Mouse (Mus musculus): Measurements from ENCODE around the gene Slc2a5. TPM values are rescaled to one million over a fixed set of nuclear protein-coding genes. Genes with fewer than 3 reads are reported as not detected.

The Slc2a5 gene
- polyA plus RNA-seq, 1 experiment from 2014 or later = 1.3 TPM

GRCm38 (mm10) chr4:150087890-150088530 lies 31.1 kb upstream of the Slc2a5 start:
- Histone ChIP-seq H3K4me1 (peaks cover 11% of the 10 kb centered on the region; the same call in 1 of the 2 replicates), H3K36me3 (replicated peaks) (no peaks in the 10 kb centered on the region), H3K9ac (peak overlapping the region; percentile 56), H3K4me3 (replicated peaks) (peak overlapping the region; percentile 56), H3K27ac (no peak overlapping the region), H3K9me3 (no peaks in the 10 kb centered on the region), H3K4me2 (peak overlapping the region; percentile 98), H3K27me3 (peaks cover 60% of the 10 kb centered on the region)
- WGBS = 17% methylated on average over 29 of the region's 29 CpGs
- ATAC-seq (ENCODE audit: low FRiP score) = 0 out of 2 replicates have a peak, but pooled peaks have one; percentile 2

GRCm38 (mm10) chr4:150089121-150089520 lies 30.0 kb upstream of the Slc2a5 start:
- H3K4me3 ChIP-seq (replicated peaks) = no peak overlapping the region
- peaks cover 15% of the 10 kb centered on the region for H3K4me1 ChIP-seq
- no peak overlapping the region for H3K4me2 ChIP-seq
- no peak overlapping the region for H3K27ac ChIP-seq
- H3K9me3 ChIP-seq = no peaks in the 10 kb centered on the region
- H3K27me3 ChIP-seq = peaks cover 67% of the 10 kb centered on the region
- no peak for ATAC-seq (ENCODE audit: low FRiP score)
- H3K36me3 ChIP-seq (replicated peaks) = no peaks in the 10 kb centered on the region
- 82% methylated on average over 10 of the region's 10 CpGs for WGBS
- H3K9ac ChIP-seq = no peak overlapping the region

- no peak overlapping the region for H3K9ac ChIP-seq
- H3K27me3 ChIP-seq = peaks cover 93% of the 10 kb centered on the region
- no peak overlapping the region for H3K4me3 ChIP-seq (replicated peaks)
- peaks cover 23% of the 10 kb centered on the region for H3K4me1 ChIP-seq
- no peaks in the 10 kb centered on the region for H3K9me3 ChIP-seq
- no peak overlapping the region for H3K27ac ChIP-seq
- no peak overlapping the region for H3K4me2 ChIP-seq
- no peaks in the 10 kb centered on the region for H3K36me3 ChIP-seq (replicated peaks)
- 83% methylated on average over 18 of the region's 18 CpGs for WGBS
- ATAC-seq (ENCODE audit: low FRiP score) = no peak
Measured at GRCm38 (mm10) chr4:150091887-150092582, 27.0 kb upstream of the Slc2a5 start.

GRCm38 (mm10) chr4:150092583-150092902 lies 26.5 kb upstream of the Slc2a5 start:
- Histone ChIP-seq H3K27ac (no peak overlapping the region), H3K36me3 (replicated peaks) (no peaks in the 10 kb centered on the region), H3K4me1 (peaks cover 19% of the 10 kb centered on the region), H3K4me2 (no peak overlapping the region), H3K9ac (no peak overlapping the region), H3K27me3 (peaks cover 93% of the 10 kb centered on the region), H3K4me3 (replicated peaks) (no peak overlapping the region), H3K9me3 (no peaks in the 10 kb centered on the region)
- ATAC-seq (ENCODE audit: low FRiP score) = no peak
- 47% methylated on average over 3 of the region's 3 CpGs for WGBS

- Histone ChIP-seq H3K27me3 (peaks cover 91% of the 10 kb centered on the region), H3K27ac (no peak overlapping the region), H3K4me1 (peaks cover 12% of the 10 kb centered on the region), H3K36me3 (replicated peaks) (no peaks in the 10 kb centered on the region), H3K9me3 (no peaks in the 10 kb centered on the region), H3K4me2 (no peak overlapping the region), H3K9ac (no peak overlapping the region), H3K4me3 (replicated peaks) (no peak overlapping the region)
- WGBS = 23% methylated on average over 12 of the region's 12 CpGs
- no peak for ATAC-seq (ENCODE audit: low FRiP score)
Measured at GRCm38 (mm10) chr4:150093560-150094462, 25.3 kb upstream of the Slc2a5 start.

- Histone ChIP-seq H3K4me3 (replicated peaks) (no peak overlapping the region), H3K27me3 (peaks cover 85% of the 10 kb centered on the region), H3K9ac (no peak overlapping the region), H3K4me2 (no peak overlapping the region), H3K27ac (no peak overlapping the region), H3K36me3 (replicated peaks) (no peaks in the 10 kb centered on the region), H3K4me1 (peaks cover 12% of the 10 kb centered on the region), H3K9me3 (no peaks in the 10 kb centered on the region)
- no peak for ATAC-seq (ENCODE audit: low FRiP score)
- WGBS = 4% methylated on average over 5 of the region's 5 CpGs
Measured at GRCm38 (mm10) chr4:150094463-150094789, 24.7 kb upstream of the Slc2a5 start.

- ATAC-seq (ENCODE audit: low FRiP score) = no peak
- Histone ChIP-seq H3K27me3 (peaks cover 78% of the 10 kb centered on the region), H3K9me3 (no peaks in the 10 kb centered on the region), H3K4me2 (no peak overlapping the region), H3K27ac (no peak overlapping the region), H3K4me3 (replicated peaks) (no peak overlapping the region), H3K9ac (no peak overlapping the region), H3K4me1 (peaks cover 12% of the 10 kb centered on the region), H3K36me3 (replicated peaks) (no peaks in the 10 kb centered on the region)
- WGBS = 79% methylated on average over 7 of the region's 7 CpGs
Measured at GRCm38 (mm10) chr4:150096309-150096708, 22.8 kb upstream of the Slc2a5 start.

- H3K4me1 ChIP-seq = peaks cover 12% of the 10 kb centered on the region
- no peaks in the 10 kb centered on the region for H3K36me3 ChIP-seq (replicated peaks)
- H3K27me3 ChIP-seq = peaks cover 63% of the 10 kb centered on the region
- H3K9ac ChIP-seq = no peak overlapping the region
- WGBS = 90% methylated on average over 4 of the region's 4 CpGs
- no peak for ATAC-seq (ENCODE audit: low FRiP score)
- no peaks in the 10 kb centered on the region for H3K9me3 ChIP-seq
- no peak overlapping the region for H3K27ac ChIP-seq
- H3K4me2 ChIP-seq = no peak overlapping the region
- H3K4me3 ChIP-seq (replicated peaks) = no peak overlapping the region
Measured at GRCm38 (mm10) chr4:150097847-150098246, 21.2 kb upstream of the Slc2a5 start.

GRCm38 (mm10) chr4:150098880-150099279 lies 20.2 kb upstream of the Slc2a5 start:
- H3K4me3 ChIP-seq (replicated peaks) = no peak overlapping the region
- H3K27me3 ChIP-seq = peaks cover 56% of the 10 kb centered on the region
- H3K4me1 ChIP-seq = peaks cover 11% of the 10 kb centered on the region
- WGBS = 19% methylated on average over 10 of the region's 10 CpGs
- no peaks in the 10 kb centered on the region for H3K9me3 ChIP-seq
- no peak overlapping the region for H3K27ac ChIP-seq
- no peak overlapping the region for H3K4me2 ChIP-seq
- H3K36me3 ChIP-seq (replicated peaks) = no peaks in the 10 kb centered on the region
- no peak overlapping the region for H3K9ac ChIP-seq
- ATAC-seq (ENCODE audit: low FRiP score) = peak; percentile 81

GRCm38 (mm10) chr4:150102822-150103221 lies 16.3 kb upstream of the Slc2a5 start:
- Histone ChIP-seq H3K9ac (no peak overlapping the region), H3K27ac (no peak overlapping the region), H3K9me3 (no peaks in the 10 kb centered on the region), H3K4me1 (no peaks in the 10 kb centered on the region), H3K4me2 (no peak overlapping the region), H3K4me3 (replicated peaks) (no peak overlapping the region), H3K27me3 (peaks cover 21% of the 10 kb centered on the region), H3K36me3 (replicated peaks) (no peaks in the 10 kb centered on the region)
- WGBS = 88% methylated on average over 7 of the region's 7 CpGs
- ATAC-seq (ENCODE audit: low FRiP score) = no peak

- ATAC-seq (ENCODE audit: low FRiP score) = no peak
- Histone ChIP-seq H3K27me3 (peaks cover 2% of the 10 kb centered on the region), H3K9ac (no peak overlapping the region), H3K27ac (no peak overlapping the region), H3K4me3 (replicated peaks) (no peak overlapping the region), H3K9me3 (no peaks in the 10 kb centered on the region), H3K4me1 (no peaks in the 10 kb centered on the region), H3K36me3 (replicated peaks) (no peaks in the 10 kb centered on the region), H3K4me2 (no peak overlapping the region)
- 74% methylated on average over 7 of the region's 7 CpGs for WGBS
Measured at GRCm38 (mm10) chr4:150105671-150106070, 13.4 kb upstream of the Slc2a5 start.

- H3K4me2 ChIP-seq = no peak overlapping the region
- no peaks in the 10 kb centered on the region for H3K4me1 ChIP-seq
- H3K9ac ChIP-seq = no peak overlapping the region
- WGBS = 79% methylated on average over 5 of the region's 5 CpGs
- no peak for ATAC-seq (ENCODE audit: low FRiP score)
- H3K36me3 ChIP-seq (replicated peaks) = no peaks in the 10 kb centered on the region
- no peaks in the 10 kb centered on the region for H3K9me3 ChIP-seq
- no peak overlapping the region for H3K27ac ChIP-seq
- no peak overlapping the region for H3K4me3 ChIP-seq (replicated peaks)
- H3K27me3 ChIP-seq = no peaks in the 10 kb centered on the region
Measured at GRCm38 (mm10) chr4:150106637-150107036, 12.4 kb upstream of the Slc2a5 start.
